Mouse (Mus musculus): ENCODE data around the gene Gmpr.
"Not testable (repeated sequence)": the region's sequence is repeated elsewhere in the genome, so short reads cannot be mapped to it uniquely, and the experiment has no call there.

Gmpr gene

DNA sequence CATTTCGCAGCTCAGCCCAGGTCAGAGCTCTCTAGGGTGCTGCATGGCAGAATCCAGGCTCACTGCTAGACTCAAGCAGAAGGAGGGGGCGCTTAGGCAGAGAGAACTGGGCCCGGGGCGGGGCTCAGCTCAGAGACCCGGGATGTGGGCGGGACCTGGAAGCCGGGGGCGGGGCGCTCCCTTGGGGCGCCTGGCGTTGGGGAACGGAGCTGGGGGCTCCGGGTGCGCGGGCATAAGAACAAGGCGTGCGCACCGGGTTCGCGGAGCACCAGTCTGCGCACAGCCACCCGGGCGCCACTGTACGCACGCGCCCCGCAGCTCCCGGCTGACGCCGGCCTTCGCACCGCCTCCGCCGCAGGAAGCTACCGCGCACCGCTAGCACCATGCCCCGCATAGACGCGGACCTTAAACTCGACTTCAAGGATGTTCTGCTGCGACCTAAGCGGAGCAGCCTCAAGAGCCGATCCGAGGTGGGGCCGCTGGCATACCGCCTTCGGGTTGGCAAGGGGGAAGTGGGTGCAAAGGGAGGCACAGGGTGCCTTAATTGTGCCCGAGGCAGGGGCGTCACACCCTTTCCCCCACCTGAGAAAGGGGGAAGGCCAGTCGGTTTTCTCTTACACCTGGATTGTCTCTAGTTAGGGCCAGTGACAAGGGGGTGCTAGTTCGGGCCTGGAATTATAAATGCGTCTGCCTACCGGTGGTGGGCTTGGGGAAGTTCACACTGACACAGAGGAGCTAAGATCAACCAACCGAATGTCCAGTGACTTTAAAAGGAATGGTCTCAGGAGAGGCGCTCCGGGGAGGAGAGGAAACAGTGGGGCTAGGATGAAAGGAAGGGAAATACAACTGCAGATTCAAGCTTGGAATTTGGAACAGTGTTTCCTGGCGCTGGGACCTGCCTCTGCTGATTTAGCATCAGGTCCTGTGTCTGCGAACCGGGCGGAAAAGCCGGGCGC lies at the start of gene Gmpr:
TSS of gene Gmpr (plus strand) at position 171 of the 956 bp plus-strand sequence.
- peak; percentile 84 for DNase-seq (ENCODE audit: low spot score)

DNA sequence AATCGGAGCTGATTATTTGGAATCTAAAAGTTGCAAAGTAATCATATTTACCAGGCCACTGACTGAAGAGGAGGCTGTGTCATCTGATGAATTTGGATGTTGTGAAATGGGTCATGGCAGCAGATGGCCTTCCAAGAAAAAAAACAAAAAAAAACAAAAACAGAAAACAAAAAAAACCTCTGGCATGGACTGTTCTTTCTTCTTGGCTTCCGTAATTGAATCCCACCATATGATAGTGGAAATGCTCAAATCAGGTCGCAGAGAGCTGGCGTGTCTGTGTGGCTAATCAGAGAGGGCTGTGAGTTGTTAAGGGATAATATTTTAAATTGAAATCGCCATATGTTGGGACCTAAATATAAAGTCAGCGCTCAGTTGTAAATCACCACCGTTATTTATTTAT lies 49.8 kb upstream of the Gmpr start:
- DNase-seq (ENCODE audit: low spot score): no peak

DNA sequence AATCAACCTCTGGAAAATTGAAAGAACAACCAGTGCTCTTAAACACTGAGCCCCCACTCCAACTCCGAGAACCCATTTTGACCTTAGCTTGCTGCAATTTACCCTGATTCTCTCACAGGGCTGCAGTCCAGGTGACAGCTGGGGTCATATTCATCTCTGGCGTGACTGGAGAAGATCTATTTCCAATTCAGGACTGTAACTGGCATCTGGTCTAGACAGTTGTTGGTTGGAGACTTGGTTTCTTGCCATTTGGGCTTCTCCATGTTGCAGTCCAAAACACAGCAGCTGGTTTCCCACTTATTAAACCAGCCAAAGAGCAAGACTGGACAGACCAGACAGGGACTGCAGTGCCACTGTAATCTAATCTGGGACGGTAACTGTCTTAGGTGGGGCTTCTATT lies 47.1 kb upstream of the Gmpr start:
- DNase-seq (ENCODE audit: low spot score): no peak

DNA sequence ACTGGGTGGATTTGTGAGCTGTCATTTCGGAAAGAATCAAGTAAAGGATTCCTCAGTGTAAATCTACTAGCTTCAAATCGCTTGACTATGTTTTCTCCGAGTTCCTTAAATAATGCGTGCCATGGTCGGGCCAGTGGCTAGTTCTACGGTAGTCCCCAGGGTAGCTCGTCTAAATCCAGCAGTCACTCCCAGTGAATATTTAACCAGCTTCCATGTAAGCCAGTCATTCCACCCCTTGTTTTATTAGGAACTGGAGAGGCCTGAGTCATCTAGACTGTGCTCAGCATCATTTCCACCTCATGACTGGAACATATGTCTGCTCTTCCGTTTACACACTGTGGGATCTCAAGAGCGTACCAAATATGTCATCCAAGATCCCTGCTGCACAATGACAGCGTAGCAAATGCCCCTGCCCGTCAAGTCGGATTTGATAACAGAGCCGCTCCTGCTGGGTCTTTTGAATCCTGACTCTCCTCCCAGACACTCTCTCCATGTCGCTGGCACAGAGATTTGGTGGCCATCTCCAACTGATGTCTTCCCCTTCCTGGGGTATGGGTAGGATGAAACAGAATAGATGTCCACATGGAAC lies 45.8 kb upstream of the Gmpr start:
- DNase-seq (ENCODE audit: low spot score): peak; percentile 61

DNA sequence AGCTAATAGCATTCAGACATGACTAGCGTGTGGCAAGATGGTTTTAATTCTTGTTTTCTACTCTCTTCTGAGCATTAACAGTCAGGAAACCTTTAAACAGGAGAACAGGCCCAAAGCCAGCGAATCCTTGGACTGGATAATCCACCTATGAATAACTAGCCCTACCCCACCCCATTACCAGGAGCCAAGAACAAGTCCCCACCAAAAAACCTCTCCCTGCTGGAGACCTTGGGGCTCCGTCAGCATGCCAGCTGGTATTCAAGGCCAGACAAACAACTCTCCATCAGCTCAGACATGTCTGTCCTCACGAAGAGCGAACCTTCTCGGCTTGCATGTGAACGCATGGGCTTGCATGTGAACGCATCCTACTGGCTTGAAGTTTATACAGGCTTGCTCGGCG lies 41.6 kb upstream of the Gmpr start:
- no peak for DNase-seq (ENCODE audit: low spot score)

DNA sequence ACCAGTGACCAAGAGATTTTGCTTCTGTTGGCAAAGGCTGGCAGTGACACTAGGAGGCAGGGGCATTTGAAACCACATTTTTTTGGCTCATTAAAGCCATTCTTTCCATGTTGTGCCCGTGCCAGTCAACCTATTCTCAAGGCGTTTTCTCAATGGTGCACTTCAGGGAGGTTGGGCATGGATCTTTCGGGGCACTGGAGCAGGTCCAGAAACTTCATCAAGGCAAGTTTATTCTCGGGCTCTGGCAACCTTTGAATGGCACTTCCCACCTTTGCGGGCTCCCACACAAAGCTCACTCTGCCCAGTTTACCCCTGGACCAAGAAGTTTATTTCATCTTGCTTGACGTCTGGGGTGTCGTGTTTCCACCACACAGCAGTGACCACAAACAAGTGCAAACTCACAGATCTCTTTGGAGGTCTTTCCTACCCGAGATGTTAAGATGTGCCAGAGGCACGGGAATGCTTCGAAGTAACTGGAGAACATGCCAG lies 41.2 kb upstream of the Gmpr start:
- no peak for DNase-seq (ENCODE audit: low spot score)

DNA sequence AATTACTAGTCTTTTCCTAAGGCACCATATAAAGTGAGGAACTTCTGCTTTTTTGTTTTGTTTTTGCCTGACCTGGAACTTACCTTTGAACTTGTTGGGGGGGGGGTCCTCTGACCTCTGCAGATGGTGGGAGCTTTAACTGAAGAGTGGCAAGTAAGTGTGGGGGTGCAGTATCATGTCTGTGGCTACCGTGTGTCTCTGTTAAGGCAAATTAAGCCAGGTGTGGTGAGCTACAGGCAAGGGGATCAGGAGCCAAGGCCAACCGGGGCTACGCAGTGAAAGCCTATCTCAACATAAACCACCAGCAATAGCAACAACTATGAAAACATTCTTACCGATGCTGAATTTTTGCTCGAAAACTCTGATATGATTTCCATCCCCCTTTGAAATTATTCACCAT lies 38.5 kb upstream of the Gmpr start:
- DNase-seq (ENCODE audit: low spot score): no peak

DNA sequence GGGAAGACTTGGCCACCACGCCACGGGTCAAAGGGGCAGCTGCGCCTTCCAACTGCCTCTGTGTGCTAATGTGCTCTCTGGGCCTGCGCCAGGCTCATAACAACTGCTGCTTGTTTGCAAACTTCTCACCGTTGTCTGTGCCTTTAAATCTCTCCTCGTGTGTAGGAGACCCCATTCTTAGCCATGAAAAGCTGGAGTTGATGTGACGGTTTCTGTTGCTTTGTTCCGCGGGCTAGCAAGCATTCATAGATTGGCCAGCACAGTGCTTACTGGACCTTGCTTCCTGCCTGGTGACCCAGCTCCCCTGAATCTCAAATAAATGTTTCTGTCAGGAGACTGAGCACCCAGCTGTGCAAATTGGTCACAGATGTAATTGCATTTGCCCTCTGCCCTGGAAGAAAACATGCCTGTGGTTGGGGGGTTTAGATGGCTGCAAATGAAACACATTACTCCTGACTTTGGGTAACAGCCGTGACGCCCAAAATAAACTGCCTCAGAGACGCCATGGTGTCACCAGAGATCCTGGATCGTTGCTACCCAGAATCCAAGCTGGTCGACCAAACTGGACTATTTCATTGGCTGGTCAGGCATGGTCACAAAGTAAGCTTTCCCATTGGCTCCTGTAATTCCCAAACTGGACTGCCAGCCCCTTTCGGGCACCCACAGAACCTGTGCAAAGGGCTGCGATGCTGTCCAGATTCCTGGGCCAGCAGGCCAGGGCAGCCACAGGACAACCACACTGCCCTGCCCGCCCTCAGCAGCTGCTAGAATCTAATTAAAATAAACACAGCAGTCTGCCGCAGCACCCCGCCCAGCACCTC lies 37.6 kb upstream of the Gmpr start:
- peak; percentile 62 for DNase-seq (ENCODE audit: low spot score)

DNA sequence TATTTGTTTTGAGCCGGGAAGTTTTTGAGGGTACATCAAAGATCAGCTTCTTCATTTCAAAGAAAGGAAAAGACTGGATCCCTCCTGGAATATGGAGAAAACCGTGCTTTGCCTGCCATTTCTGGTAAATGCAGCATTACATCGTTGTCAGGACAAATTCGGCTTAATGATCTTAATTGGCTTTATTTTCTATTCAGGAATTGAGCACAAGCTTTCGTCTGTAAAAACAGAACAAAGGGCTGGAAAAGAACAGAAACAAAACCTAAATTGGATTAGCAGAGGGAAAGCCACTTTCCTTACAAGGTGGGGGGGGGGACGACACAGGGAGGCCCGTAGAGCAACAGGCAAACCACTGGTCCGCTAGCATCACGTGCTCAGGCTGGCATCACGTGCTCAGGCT lies 33.9 kb upstream of the Gmpr start:
- DNase-seq (ENCODE audit: low spot score): no peak

DNA sequence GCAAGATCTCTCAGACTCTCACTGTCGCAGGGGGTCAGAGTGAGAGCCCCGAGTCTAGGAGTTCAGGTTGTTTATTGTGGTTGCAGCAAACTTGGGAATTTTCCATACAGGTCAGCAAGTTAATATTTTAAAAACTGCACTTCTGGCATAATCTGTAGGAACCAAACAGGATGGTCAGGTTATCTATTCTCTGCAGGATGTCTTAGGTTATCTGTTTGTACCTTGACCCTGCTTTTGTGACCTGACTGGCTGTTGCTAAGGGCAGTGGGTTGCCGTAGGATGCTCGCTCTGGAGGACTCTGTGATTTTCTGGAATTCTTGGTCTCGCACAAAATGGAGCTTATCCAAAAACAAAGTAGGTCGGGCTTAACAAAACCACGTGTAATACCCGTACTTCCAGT lies 31.9 kb upstream of the Gmpr start:
- peak; percentile 74 for DNase-seq (ENCODE audit: low spot score)

DNA sequence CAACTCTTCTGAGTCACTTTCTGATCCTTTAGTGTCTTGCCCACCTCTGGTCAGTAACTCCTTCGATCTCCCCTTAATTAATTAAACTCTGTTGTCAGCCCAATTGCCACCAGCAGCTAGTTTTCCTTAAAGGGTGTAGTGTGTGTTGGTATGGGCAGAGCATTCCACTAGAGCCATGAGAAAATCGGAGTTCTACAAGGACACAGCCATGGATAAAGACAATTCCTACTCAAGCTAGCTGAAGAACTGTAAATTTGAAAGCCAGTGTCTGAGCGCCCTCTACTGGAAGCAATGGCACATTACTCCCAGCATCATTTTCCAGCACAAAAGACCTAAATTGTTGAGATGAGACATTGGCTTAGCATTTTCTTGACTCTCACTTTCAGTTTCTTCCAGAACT lies 30.1 kb upstream of the Gmpr start:
- DNase-seq (ENCODE audit: low spot score): peak; percentile 79

DNA sequence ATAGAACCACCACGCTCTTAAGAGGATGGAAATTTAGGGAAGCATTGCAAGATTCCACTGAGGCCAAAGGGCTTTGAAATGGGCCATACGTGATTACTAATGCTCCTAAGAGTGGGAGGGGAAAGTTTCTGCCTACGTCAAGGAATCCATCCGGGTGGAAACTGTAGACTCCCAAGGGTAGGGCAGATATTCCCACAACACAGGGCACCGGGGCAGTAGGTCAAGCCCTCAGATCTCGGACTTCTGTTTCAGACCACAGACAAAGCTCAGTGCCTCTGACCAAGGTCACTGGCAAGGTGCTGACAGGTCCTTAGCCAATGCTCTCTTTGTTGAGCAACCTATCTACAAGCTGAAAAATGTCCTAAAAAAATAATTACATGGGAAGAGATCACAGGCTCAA lies 27.3 kb upstream of the Gmpr start:
- no peak for DNase-seq (ENCODE audit: low spot score)

DNA sequence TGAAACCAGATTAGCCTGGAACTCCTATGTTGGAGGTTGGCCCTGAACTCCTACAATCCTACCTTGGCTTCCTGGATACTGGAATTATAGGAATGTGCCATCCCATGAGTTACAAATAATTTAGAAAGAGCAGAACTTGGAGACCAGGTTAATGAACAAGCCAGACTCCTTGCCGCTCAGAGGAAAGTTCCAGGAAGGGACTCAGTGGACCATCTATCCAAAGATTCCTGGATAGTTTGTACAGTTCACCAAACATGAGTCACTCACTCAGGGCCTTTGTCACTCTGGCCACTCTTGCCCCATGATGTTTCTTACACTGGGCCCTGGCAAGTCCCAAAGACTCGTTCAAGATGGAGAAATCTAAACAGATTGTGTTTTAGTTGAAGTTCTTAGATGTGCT lies 24.0 kb upstream of the Gmpr start:
- peak; percentile 60 for DNase-seq (ENCODE audit: low spot score)

DNA sequence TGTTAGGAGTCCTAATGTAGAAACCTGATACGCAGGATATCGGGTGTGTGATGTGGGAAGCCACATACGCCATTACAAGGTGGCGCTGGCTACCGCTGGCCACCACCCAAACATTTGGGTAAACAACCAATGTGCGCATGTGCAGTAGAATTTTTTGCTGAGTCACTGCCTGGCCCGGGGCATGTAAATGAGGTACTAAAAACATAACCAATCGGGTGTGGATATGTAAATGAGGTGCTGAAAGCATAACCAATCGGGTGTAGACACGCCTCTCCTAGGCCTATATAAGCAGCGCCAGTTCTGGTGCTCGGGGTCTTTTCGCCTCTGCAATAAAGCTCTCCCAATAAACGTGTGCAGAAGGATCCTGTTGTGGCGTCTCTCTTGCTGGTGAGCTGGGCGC lies 23.3 kb upstream of the Gmpr start:
- not testable (repeated sequence) for DNase-seq (ENCODE audit: low spot score)

DNA sequence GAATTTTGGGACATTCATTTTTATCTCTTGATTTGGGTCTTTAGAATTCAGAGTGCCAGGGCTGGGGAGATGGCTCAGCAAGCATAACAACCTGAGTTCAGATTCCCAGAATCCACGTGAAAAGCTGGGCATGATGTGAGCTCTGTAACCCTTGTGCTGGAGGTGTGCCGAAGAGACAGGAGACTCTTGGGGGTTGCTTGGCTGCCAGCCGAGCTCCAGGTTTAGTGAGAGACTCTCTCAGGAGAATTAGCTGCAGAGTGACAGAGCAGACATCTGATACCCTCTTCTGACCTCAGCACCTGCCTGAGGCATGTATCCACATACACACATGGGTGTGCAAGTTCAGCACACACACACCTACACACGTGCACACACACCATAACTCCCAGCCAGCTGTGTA lies 21.6 kb upstream of the Gmpr start:
- DNase-seq (ENCODE audit: low spot score): no peak

DNA sequence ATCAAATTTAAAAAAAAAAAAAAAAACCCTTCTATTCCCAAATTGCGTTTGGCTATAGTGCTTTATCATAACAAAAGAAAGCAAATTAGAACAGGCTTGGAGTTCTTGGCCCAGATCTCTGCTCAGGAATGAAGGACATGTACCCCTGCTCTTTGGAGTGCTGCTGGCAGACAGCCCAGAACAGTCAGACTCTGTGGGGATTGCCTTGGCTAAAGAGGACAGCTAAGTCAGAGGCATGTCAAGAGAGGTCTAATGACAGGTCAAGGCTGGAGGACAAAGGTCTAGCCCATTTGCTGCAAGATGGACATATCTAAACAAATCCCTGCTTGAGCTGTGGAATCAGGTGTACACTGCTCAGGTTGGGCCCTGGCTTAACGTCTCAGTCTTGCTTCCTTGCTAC lies 20.6 kb upstream of the Gmpr start:
- DNase-seq (ENCODE audit: low spot score): peak; percentile 77

DNA sequence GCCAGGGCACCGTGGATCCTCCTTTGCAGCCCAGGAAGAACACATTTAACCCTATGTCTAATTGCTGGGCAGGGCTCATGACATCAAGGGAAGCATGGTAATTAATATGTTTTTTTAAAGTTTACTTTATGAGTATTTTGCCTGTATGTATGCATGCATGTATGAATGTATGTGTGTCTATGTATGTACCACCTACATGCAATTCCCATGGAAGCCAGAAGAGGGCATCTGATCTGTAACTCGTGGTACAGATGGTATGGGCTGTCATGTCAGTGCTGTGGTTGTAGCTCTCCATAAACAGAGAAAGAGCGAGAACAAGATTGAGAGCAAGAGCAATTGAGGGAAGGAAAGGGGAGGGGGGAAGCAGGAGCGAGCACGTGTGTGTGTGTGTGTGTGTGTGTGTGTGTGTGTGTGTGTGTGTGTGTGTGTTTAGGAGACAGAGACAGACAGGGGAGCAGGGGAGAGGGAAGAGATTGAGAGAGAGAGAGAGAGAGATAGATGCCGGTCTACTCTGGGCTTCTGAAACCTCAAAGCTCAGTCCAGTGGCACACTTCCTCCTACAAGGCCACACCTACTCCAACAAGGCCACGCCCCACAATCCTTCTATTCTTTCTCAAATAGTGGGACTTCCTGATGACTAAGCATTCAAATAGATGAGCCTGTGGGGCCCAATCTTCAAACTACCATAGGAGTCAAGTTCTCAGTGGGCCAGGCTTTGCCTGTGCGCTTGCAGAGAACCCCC lies 15.1 kb upstream of the Gmpr start:
- DNase-seq (ENCODE audit: low spot score): no peak

DNA sequence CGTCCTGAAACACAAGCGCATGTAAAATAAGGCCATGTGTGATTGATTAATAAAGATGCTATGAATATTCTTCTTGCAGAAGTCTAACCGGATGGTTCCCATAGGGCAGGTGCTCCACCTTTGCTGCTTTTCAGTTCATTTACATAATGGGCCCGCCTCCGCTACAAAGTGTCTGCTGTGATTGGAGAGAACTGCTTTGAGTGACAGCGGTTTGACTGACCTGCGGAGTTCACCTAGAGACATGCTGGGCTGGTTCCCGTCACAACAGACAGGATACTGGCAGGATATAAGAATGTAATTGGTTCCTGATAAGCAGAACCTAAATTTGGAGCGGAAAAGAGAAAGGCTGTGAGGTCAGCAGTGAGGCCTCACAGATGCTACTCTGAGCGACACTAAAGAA lies 13.4 kb upstream of the Gmpr start:
- peak; percentile 73 for DNase-seq (ENCODE audit: low spot score)

DNA sequence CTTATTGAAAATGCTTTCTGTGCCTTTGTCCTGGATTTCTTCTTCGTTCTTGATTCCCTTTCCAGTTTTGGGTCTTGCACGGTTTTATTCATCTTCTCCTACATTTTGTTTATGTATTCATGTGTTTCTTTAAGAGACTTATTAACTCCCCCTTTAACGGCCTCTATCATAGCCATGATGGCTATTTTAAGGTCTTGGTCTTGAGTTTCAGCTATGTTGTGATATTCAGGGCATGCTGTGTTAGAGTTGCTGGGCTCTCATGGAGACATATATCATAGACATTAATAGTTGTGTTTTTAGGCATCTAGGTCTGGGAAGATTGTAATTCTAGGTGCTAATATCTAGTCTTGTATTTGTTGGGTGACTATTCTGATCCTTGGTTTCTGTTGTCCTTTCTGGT lies 8.6 kb upstream of the Gmpr start:
- DNase-seq (ENCODE audit: low spot score): no peak

DNA sequence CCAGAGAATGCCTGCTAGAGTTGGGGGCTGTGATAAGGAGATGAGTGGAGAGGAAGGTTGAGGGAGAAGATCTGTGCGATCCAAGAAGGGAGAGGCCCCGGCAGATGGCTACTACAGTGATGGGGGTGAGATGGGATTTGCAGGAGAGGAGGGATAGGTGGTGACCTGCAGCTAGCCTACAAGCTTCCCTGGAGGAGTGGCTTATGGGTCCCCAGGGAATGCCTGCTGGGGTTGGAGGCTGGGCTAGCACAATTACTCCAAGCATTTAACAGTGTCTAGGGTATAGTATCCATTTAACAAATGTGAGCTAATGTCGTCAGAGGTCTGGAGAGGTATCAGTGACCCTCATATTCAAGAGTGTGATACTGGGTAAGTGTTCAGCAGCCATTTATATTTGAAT lies 7.9 kb upstream of the Gmpr start:
- no peak for DNase-seq (ENCODE audit: low spot score)

DNA sequence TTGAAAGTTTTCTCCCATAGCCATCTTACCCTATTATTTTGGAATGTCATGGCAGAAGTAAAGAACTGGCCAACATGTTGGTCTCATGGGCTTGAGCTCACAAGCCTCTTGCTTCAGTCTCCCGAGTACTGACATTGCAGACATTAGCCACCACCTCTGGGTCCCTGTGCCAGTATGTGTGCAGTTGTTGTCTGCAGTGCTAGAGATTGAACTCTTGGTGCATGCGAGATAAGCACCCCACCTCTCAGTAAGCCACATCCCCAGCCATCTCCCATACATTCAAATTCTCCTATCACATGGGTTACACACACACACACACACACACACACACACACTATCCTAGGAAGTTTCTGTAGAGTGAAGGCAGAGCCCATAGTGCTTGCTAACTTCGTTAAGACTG lies 7.3 kb upstream of the Gmpr start:
- no peak for DNase-seq (ENCODE audit: low spot score)

DNA sequence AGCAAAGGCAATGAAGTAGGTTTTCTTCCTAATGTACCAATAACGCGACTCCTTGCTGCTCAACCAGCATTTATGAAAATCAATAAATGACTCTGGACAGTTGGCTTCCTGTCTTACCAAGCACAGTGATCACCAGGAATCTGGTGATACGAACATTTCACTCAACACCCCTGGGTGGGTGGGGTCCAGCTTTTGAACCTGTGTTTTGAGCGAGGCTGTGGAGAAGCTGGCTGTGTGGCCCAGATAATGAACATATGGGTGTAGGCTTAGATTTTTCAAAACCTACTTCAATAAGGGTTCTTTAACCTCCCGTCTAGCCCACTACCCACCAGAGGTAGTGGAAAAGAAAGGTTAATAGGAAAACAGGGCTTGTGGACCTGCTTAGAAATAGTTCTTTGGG lies 4.5 kb upstream of the Gmpr start:
- DNase-seq (ENCODE audit: low spot score): no peak
